Mouse (Mus musculus) right cerebral cortex, postnatal 4 days (tissue): ENCODE results near the gene Spata3.
"Not testable (repeated sequence)": the region's sequence is repeated elsewhere in the genome, so short reads cannot be mapped to it uniquely, and the experiment has no call there.

Experiments
- DNase-seq: peaks from one replicate; pipeline ENCODE4 v3.0.0-alpha.2; 2022

The Spata3 gene

DNA sequence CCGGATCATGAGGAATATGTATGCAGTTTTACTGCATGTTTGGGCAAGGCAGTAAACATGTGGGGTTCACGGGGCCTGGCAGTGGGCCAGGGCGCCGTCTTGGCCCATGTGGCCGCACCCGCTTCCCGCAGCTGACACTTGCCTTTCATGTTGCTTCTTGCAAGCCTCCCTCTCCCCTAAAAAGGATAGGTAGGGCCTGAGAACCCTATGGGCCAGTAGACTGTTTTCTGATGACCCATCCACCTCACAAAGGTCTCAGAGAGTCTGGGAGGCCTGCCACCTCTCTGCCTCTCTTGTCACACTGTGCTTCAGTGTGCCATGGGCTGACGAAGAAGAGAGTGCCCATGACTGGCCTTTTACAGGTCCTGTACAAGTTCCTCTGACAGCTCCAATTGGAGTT lies at the start of gene Spata3:
Spata3 (plus strand) TSS at position 301 of the 400 bp plus-strand sequence.
- DNase-seq = no peak

DNA sequence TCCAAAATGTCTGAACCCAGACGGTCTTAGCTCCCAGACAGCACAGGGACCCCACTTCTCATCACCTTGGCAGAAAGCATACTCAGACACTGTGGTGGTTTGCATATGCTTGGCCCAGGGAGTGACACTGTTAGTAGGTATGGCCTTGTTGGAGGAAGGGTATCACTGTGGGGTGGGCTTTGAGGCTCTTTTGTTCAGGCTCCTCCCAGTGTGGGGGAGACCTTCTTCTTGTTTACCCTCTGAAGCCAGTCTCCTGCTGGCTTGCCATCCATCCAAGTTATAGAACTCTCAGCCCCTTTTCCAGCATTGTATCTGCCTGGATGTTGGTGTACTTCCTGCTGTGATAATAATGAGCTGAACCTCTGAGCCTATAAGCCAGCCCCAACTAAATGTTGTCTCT lies 47.5 kb upstream of the Spata3 start:
- no peak for DNase-seq

DNA sequence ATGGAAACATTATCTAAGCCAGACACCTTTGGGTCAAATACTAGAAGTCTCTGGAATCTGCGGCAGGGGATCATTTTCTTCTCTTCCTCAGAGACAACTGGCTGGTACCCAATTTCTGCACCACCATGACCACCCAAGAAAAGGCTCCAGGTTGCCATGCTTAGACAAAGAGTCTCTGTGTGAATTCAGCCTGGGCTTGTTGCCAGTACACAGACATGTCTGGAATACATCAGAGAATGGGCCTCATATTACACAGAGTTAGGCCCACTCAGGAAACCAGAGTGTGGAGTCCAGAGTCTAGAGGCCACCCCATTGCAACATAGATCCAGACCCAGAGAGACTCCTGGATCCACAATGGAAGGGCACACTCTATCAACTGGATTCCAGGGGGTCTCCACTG lies 47.1 kb upstream of the Spata3 start:
- DNase-seq = peak; percentile 47

DNA sequence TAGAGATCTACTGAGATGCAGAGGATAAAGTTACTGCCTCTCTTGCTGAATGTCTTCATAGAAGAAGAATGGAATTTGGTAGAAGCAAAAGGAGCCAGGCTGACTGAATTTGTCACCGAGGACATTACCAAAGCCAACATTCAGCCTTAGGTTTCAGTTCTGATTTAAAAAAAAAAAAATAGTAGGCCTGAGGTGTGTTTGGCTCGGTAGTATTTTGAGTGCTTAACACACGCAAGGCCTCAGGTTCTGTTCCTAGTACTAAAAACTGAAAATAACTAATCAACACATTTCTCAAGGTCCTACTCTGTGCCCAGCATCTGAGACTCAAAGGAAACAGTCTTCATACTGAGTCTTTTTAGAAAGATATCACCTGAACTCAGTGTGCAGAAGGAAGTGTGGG lies 45.5 kb upstream of the Spata3 start:
- DNase-seq = no peak

DNA sequence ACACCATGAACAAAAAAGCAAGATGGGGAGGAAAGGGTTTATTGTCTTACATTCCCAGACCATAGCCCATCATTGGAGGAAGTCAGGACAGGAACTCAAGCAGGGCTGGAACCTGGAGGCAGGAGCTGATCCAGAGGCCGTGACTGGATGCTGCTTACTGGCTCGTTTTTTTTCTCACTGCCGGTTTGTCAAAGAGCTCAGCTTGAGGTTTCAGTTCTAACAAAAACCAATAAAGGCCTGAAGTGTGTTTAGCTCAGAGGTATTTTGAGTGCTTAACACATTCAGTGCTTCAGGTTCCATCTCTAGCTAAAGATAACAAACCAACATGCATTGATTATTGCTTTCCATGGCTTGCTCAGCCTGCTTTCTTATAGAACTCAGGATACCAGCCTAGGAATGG lies 44.3 kb upstream of the Spata3 start:
- DNase-seq = no peak

DNA sequence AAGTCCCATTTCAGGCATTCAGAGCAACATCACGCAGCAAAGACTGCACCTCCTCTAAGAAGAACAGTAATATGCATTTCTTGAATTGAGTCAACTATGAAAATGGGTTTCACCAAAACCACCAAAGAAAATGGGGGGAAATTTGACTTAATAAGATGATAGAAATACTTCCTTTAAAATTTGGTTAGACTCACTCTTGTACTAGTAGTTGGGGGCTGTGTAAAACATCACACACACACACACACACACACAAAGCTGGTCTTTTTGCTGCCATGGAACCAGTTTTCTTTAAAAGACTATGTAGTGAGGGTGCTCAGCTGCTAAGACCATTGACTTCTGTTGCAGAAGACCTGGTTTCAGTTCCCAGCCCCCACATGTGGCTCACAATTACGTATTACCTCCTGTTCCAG lies 43.1 kb upstream of the Spata3 start:
- DNase-seq = no peak

DNA sequence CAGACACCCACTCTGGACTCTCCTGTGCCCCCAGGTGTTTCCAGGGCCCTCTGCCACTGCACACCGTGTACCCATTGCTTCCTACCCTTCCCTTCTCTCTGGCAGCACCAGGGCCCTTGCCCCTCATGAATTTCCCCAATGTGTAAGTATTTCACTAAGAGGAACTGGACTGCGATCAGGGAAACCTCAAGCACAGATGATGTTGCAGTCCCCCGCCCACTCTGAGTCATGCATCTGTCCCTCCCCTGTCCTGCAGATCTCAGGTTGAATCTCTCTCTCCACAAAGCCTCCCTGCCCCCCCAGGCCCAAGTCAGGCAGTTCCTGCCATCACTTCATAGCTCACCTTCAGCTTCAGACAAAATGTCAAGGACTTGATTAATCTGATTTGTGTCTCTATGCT lies 38.9 kb upstream of the Spata3 start:
- DNase-seq = no peak

DNA sequence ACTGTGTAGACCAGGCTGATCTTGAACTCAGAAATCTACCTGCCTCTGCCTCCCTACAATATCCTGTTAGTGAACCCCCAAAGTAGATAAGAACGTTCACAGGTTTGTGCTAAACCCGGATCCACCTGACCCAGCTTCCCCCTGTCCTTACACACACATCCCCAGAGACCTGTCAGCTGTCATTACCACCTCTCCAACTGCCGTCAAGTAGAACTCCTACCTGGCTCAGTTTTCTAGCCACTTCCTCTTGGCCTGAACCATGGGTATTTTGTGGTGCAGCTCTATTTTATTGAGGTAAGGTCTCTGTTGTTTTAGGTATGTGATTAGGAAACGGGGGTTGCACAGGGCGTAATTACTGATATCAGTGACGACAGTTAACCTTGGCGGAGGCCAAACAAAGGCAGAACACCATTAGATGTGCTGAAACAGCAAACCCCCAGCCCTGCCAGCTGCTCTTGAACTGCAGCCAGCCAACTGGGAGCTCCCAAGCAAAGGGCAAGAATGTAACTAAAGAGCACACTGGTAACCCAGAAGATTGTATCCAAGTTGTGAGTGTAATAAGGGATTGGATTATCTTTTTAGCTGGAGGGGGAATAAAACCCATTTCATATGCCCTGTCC lies 34.8 kb upstream of the Spata3 start:
- no peak for DNase-seq

DNA sequence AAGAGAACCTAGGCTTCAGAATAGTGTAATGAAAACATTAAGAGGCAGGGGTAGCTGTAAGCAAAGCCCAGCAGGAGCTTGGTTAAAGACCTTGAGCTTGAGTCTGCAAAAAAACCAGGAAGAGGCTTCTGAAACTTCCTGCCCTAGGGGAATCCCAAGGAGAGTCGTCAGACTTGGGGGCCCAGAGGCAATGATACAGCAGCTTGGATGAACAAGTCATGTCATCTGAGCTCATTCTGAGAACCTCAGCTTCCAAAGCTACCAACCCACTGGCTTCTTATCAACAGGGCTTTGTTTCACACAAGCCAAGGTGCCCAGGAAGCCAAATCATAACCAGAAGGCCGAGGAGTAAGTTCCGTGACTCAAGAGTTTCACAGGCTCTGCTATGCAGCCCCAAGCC lies 30.8 kb upstream of the Spata3 start:
- DNase-seq = no peak

DNA sequence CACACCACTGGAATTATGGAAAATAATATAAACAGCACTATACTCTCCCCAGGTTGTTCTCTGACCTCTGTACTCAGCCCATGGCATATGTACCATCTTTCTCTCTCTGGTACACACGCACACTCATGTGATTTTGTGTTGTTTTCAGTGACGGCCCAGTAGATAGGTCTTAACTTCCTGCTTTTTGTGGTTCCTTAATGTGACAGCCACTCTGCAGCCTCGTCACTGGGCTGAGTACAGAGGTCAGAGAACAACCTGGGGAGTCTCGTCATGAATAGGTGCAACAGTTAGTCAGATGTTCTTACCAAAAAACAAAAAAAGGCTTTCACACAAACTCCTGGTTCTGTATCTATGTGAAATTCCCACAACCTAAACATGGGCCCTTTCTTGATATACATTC lies 28.3 kb upstream of the Spata3 start:
- DNase-seq = no peak

DNA sequence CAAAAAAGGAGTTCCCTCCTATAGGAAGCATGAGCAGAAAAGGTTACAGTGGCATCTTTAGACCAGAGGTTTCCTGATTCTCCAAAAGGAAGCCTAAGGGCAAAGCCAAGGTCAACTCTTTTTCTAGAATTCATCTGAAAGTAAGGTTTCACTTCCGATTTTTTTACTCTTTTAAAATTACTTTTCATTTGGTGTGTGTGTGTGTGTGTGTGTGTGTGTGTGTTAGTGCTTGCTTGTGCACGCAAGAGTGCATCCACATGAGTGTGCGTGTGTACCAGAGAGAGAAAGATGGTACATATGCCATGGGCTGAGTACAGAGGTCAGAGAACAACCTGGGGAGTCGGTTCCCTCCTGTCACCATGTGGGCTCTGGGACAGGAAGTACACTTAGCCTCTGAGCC lies 27.7 kb upstream of the Spata3 start:
- DNase-seq = not testable (repeated sequence)

DNA sequence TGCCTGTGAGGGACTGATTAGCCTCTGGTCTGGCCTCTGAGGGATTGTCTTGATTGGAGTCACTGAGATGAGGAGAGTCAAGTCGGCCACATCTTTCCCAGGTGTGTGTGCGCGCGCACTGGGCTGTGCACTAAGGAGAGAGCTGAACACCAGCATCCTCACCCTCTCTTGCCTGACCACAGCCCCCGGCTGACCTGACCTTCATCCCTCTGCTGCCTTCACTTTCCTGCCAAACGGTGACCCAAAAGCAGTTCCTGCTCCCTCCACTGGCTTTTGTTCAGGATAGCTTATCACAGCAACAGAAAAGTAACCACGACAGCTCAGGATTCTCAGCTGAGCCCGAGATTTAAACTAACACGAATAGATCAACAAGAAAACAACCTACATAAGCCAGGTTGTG lies 24.4 kb upstream of the Spata3 start:
- no peak for DNase-seq

DNA sequence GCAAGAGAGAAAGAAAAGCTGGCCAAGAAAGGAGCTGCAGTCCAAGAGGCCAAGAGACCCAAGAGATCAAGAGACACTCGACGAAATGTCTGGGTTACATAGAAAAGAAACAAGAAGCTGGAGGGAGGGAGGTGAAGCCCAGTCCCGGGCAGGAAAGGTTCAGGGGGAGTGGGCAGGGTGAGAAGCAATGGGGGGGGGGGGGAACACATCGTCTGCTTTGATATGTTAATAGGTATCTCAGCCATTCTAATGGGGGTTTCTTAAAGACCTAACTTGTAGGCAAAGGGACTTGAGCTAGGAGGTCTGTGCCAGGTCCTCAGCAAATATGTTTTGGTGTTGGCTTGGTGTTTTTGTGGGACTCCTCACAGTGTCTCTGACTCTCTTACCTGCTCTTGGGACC lies 23.1 kb upstream of the Spata3 start:
- DNase-seq = no peak

DNA sequence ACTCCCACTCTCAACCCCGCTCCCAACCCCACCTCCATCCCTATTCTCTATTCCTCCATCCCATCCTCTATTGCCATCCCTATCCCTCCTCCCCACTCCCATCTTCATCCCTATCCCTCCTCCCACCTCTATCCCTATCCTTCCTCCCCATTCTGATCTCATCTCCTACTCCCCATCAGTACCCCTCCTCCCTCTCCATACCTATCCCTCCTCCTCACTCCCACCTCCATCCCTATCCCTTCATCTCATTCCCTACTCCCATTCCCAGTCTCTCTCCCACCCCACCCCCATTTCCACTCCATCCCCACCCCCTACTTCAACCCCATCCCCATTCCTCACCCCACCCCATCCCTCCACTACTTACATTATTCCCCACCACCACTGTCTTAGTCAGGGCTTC lies 19.4 kb upstream of the Spata3 start:
- DNase-seq = no peak

DNA sequence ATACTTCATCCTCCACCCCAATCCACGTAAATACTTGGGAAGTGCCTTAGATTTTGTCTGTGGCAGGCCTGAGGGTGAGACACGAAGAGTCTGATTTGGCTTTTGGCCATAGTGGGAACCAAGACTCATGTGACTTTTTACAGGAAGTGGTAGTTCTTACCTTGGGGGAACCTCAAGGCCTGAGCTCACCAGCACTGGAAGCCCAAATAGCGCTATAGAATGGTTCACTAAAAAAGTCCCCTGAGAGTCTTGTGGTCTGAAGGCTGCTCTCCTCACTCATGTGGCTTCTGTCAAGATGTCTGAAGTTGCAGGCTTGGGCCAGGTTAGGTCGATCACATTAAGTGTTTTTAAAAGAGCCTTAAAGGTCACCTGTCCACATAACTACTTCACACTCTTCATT lies 18.6 kb upstream of the Spata3 start:
- no peak for DNase-seq

DNA sequence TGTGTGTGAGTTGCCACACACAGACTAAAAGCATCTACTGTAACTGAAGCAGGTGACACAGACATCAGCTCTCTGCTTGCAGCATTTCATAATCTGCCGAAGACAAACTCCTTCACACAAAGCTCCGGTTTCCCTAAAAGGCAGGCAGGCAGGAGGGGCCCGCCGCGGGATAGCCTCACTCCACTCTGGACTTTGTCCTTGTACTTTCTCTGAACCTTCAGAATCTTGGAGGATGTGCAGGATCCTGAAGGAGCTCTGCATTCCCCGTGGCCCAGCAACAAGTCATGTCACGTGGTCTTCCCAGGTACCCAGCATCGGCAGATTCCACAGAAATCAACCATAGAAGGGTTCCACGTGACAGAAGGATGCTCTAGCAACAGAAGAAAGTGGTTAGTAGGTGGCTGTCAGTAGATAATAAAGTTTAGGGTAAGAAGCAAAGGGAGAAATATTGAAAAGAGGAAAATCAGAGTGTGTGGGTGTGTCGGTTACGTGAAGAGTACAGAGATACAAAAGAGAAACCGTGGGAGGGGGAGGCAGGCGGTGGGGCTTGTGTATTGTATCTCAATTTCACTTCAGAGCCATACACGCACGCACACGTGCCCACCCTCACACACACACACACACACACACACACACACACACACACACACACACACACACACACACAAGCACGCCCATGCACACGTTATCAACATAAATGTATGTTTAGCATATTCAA lies 16.6 kb upstream of the Spata3 start:
- DNase-seq = no peak

DNA sequence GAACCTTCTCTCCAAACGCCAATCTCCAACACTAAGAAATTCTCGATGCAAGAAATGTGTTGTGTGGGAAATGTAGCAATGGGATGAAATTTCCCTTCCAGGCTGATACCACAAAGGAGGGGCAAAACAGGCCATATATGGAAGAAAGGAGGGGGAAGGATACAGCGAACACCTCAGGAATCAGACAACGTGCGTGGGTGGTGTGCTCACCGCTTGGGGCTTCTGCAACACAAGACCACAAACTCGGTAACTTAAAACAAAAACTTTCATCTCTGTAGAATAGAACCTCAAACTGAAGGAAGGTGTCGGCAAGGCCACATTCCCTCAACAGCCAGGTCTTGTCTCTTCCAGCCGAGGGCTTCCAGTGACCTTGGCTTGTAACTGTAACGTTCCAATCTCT lies 11.1 kb upstream of the Spata3 start:
- no peak for DNase-seq

DNA sequence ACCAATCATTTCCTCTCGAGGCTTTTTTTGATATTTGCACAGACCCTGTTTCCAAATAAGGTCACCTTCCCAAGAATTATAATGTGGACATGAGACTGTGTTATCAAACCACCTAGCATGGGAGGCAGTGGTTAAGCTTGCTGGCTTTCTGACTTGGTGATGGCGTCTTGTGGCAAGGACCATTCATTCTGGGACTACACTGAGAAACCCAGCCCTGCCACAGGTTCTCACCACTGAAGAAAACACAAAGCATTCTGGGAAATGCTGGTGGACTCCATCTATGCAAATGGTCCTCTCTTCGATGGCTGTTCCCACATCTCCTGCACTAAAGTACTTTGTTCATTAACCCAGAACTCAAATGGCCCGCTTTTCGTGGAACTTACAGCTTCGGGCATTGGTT lies 10.6 kb upstream of the Spata3 start:
- no peak for DNase-seq

DNA sequence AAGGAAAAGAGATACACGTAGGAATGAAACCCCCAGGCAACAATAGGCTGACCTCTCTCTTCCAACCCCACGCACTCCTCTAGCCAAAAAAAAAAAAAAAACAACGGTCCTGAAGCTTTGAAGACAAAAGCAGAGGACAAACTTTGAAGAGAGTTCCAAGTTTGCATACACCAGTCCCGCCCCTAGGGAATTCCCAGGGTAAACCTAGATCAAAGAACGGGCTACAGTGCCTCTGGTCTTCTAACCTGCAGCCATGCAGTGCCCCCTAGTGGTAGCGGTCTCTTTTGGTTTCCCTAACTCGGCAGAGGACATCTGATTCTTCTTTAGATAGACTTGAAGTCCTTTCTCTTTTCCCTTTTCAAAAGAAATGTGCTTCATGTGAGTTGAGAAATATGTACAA lies 8.8 kb upstream of the Spata3 start:
- peak; percentile 99 for DNase-seq

DNA sequence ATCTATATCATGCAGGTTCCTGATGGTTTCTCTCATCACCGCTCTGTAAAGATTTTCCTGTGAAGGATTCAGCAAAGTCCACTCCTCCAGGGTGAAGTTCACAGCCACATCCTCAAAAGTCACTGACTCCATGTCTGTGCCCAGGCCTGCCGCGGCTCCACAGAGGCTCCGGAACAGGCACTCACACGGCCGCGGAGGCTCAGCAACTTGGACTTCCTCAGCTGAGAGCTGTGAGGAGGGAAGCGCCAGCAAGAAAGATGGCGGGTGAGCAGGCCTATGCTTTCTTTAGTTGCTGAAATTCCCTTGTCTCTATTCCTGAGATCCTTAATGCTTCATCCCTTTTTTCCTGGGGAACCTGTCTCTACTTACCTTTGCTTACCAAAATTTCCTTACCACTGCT lies 858 bp upstream of the Spata3 start:
- not testable (repeated sequence) for DNase-seq

DNA sequence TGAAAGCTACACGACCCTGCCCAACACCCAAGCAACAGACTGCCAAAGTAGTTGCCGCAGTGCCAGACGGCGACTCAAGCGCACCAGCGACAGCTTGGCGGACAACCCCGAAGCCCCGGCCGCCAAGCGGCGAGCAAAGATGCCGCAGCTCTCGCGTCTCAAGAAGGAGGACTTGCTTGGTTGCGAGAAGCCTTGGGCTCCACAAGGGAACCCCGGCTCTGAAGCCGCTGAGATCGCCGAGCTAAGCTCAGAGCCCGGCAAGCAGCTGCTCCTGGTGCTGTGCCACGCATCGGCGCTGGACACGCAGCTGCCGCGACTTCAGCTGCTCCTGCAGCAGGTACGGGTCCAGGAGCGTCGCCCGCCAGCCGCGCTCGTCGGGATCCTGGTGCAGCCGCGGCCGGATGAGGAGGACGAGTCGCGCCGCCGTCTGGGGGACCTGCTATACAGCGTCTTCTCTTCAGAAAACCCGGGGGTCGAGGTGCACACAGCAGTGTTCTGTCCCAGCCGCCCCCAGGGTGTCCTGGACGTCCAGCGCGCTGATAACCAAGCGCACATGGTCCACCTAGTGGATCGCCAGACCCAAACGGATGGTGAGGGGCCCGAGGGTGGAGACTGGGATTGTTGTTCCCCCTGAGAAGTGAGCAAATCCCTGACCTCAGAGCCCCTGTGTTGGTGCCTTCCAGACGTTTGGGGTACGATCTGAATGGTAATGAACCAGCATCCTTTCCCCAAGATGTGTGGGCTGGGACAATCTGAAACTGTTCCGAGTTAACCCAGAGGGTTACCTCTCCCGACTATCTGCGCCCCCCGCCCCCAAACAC lies 1.8 kb downstream of the Spata3 start:
- peak; percentile 72 for DNase-seq

DNA sequence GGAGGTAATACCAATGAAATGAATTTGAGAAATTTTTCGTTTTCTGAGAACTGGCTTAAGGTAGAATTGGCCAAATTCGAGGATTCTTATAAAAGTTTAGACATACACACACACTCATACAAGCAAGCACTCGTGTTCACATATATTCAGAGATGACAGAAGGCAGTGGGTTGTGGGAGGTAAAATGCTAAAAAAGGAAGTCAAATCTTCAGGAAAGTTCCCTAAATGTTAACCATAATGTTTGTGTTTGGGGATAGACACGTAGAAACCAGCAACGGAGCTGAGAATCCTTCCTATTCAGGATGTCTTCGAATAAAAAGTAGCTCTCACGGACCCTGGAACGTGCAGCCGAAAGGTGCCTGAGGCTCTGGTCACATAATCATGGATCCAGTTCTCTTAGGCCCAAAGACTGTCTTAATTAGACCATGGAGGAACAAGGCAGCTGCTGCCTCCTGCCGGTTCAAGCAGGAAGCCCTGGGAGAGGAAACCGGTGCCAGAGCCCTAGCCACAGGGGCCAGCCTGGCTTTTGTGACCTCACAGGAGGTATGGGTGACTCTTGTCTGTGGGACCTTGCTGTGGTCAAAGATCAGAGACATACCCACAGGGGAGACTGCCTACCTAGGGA lies 4.9 kb downstream of the Spata3 start:
- no peak for DNase-seq

DNA sequence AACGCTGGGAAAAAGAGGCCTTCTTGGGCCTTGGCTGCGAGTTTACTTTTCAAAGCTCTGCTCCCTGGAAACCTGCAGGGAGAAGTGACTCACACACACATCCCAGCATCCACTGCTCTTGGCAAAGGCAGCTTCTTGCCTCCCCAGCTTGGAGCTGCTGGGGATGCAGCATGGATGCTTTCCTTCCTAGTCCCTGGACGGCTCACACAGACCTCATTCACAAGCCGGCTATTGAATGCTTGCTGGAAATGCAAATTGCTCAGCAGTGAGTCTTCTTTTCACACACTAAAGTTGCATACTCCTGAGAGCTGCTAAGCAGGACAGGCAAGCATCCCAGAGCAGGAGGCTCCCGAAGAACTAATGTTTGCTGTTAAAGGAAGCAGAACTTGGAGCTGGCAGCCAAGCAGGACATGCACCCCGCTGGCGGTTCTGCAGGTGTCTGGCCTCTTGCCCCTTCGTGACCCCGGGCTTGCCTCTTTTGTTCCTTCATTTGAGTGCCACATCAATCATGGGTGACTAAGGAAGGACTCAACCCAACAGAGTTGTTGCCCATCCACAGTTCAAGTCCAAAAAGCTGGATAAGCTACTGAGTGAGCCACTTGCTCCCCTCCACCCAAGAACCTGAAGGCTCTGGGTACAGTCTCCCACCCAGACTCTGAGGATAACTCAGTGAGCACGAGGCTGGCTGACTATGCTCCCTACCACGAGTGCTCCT lies 15.8 kb downstream of the Spata3 start:
- no peak for DNase-seq
